Mouse (Mus musculus): ENCODE measurements around the gene Ccdc173. TPM values are rescaled to one million over a fixed set of nuclear protein-coding genes. Genes with fewer than 3 reads are reported as not detected.

Ccdc173 gene
- polyA plus RNA-seq, 1 experiment: 19.2 TPM

DNA sequence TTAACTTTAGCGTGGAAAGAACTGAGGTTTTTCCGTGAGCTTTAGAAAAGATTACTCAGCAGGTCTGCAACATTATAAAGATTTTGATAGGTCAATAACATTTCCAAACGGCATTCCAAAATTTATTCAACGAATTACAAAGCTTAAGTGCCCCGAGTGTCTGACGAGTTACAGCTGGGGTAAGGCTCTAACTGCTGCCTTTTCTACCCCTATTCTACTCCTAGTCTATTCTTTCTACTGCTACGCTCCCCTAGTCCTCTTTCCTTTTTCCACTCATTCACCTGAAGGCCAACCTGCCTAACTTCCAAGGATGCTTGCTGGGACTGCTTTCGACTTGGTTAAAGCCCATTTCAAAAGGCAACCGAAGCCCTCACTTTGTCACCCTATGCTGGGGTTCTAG lies 401 bp downstream of the Ccdc173 start:
- H3K27me3 ChIP-seq (ENCODE audit: control insufficient read depth, insufficient read depth, low read length): no peaks in the 10 kb centered on the region
- peaks cover 2% of the 10 kb centered on the region for H3K4me1 ChIP-seq (ENCODE audit: control insufficient read depth, insufficient read depth, low read length)
- peak overlapping the region; percentile 89 for H3K4me3 ChIP-seq (ENCODE audit: control insufficient read depth, low read depth, low read length)
- H3K27ac ChIP-seq (ENCODE audit: control insufficient read depth, insufficient read depth, low read depth, low read length): peak overlapping the region; percentile 91
- no peak for TF ChIP-seq POLR2A (IDR thresholded peaks at IDR 0.05; ENCODE audit: control insufficient read depth, low read depth, low read length)
- no peak for TF ChIP-seq CTCF (IDR thresholded peaks at IDR 0.05; ENCODE audit: control insufficient read depth, insufficient read depth, insufficient replicate concordance, low read depth, low read length)
- peaks cover 3% of the 10 kb centered on the region for H3K36me3 ChIP-seq (ENCODE audit: control insufficient read depth, insufficient read depth, low read length)

DNA sequence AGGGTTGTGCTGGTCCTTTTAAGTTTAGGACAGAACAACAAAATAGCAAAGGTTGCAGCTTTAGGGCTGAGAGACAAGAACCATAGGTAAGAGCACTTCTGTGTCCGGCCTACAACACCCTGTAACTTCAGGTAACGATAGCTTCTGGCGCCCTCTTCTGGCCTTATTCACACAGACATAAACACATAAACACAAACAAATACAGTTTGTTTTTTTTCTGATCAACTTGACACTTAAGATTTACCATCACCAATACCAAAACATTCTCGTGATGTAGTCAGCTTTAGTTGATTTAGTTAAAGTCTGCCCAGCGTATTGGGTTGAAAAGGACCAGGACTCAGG lies 10.6 kb downstream of the Ccdc173 start:
- Histone ChIP-seq H3K27me3 (ENCODE audit: control insufficient read depth, insufficient read depth, low read length) (no peaks in the 10 kb centered on the region), H3K4me3 (ENCODE audit: control insufficient read depth, low read depth, low read length) (no peak overlapping the region), H3K36me3 (ENCODE audit: control insufficient read depth, insufficient read depth, low read length) (peaks cover 2% of the 10 kb centered on the region), H3K27ac (ENCODE audit: control insufficient read depth, insufficient read depth, low read depth, low read length) (no peak overlapping the region), H3K4me1 (ENCODE audit: control insufficient read depth, insufficient read depth, low read length) (no peaks in the 10 kb centered on the region)
- TF ChIP-seq POLR2A (IDR thresholded peaks at IDR 0.05; ENCODE audit: control insufficient read depth, low read depth, low read length) (no peak), CTCF (IDR thresholded peaks at IDR 0.05; ENCODE audit: control insufficient read depth, insufficient read depth, insufficient replicate concordance, low read depth, low read length) (no peak)

DNA sequence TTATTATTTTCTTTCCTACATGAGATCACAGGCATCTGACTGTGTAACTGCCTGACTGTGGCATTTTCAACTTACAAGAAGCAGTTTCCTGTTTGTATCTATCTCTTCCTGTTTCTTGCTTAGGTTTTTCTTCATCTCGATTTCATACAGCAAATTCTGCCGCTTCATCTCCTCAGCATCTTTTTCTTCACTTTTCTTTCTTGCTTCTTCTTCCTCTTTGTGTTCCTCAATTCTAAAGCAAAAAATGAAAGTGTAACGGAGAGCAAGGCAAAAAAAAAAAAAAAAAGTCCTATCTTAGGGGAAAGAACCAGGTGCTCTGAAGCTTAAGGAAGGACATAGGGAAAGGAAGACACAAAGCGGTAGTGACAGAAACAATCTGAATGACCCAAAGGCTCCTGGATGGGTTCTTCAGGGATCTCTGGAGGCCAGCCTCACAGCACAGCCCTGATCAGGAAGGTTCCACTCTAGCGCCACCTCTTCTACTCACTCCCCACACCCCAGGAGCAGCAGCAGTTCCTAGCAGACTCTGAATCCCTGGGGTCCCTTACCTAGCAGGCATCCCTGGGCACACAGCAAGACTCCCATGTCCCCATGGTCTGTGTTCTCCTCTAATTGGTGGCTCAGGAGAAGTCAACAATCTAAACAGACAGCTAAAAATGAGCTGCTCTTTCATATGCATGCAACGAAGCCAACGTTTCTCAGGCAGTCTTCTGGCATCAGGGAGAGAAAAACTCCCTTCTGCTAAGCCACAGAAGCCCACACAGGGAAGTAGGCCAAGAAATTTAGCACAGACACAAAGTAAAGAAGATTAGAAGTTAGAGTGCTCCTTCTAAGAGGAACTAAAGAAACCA lies 11.2 kb downstream of the Ccdc173 start:
- Histone ChIP-seq H3K36me3 (ENCODE audit: control insufficient read depth, insufficient read depth, low read length) (peaks cover 2% of the 10 kb centered on the region), H3K4me1 (ENCODE audit: control insufficient read depth, insufficient read depth, low read length) (no peaks in the 10 kb centered on the region), H3K4me3 (ENCODE audit: control insufficient read depth, low read depth, low read length) (no peak overlapping the region), H3K27me3 (ENCODE audit: control insufficient read depth, insufficient read depth, low read length) (no peaks in the 10 kb centered on the region), H3K27ac (ENCODE audit: control insufficient read depth, insufficient read depth, low read depth, low read length) (no peak overlapping the region)
- TF ChIP-seq CTCF (IDR thresholded peaks at IDR 0.05; ENCODE audit: control insufficient read depth, insufficient read depth, insufficient replicate concordance, low read depth, low read length) (no peak), POLR2A (IDR thresholded peaks at IDR 0.05; ENCODE audit: control insufficient read depth, low read depth, low read length) (no peak)

DNA sequence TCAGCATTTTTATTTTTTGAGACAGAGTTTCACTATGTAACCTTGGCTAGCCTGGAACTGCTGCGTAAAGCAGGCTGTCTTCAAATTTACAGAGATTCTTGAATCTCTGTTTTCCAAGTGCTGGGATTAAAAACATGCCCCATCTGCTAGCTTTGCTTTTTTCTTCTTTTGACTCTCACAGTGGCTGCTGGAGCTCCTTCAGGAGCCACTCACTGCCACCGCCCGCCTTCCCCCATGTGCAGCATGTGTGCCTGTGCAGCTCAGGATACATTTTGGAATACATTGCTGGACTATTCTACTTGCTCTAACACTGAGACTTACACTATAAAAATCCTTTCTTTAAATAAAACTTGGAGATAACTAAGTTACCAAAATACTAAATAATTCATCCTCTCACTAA lies 16.0 kb downstream of the Ccdc173 start:
- TF ChIP-seq POLR2A (IDR thresholded peaks at IDR 0.05; ENCODE audit: control insufficient read depth, low read depth, low read length): no peak
- Histone ChIP-seq H3K27me3 (ENCODE audit: control insufficient read depth, insufficient read depth, low read length) (no peaks in the 10 kb centered on the region), H3K36me3 (ENCODE audit: control insufficient read depth, insufficient read depth, low read length) (peaks cover 2% of the 10 kb centered on the region), H3K4me1 (ENCODE audit: control insufficient read depth, insufficient read depth, low read length) (no peaks in the 10 kb centered on the region), H3K4me3 (ENCODE audit: control insufficient read depth, low read depth, low read length) (no peak overlapping the region), H3K27ac (ENCODE audit: control insufficient read depth, insufficient read depth, low read depth, low read length) (no peak overlapping the region)

DNA sequence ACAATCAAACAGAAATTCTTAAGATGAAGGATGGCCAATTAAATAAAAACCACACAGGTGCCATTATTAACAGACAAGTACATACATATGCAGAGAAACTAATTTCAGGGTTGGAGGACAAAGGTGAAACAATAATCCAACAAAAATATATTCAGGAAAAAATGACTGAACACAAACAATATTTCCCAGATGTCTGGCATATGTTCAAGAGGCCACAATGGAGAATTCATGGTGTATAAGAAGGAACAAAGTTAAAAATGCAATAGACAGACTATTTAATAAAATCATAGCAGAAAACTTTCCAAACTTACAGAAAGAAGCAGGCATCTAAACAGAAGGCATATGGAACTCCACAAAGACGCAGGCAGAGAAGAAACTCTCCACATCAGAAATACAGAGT lies 24.7 kb downstream of the Ccdc173 start:
- H3K4me1 ChIP-seq (ENCODE audit: control insufficient read depth, insufficient read depth, low read length): no peaks in the 10 kb centered on the region
- H3K36me3 ChIP-seq (ENCODE audit: control insufficient read depth, insufficient read depth, low read length): no peaks in the 10 kb centered on the region
- H3K27ac ChIP-seq (ENCODE audit: control insufficient read depth, insufficient read depth, low read depth, low read length): no peak overlapping the region
- TF ChIP-seq POLR2A (IDR thresholded peaks at IDR 0.05; ENCODE audit: control insufficient read depth, low read depth, low read length) (no peak), CTCF (IDR thresholded peaks at IDR 0.05; ENCODE audit: control insufficient read depth, insufficient read depth, insufficient replicate concordance, low read depth, low read length) (no peak)
- no peak overlapping the region for H3K4me3 ChIP-seq (ENCODE audit: control insufficient read depth, low read depth, low read length)
- no peaks in the 10 kb centered on the region for H3K27me3 ChIP-seq (ENCODE audit: control insufficient read depth, insufficient read depth, low read length)

DNA sequence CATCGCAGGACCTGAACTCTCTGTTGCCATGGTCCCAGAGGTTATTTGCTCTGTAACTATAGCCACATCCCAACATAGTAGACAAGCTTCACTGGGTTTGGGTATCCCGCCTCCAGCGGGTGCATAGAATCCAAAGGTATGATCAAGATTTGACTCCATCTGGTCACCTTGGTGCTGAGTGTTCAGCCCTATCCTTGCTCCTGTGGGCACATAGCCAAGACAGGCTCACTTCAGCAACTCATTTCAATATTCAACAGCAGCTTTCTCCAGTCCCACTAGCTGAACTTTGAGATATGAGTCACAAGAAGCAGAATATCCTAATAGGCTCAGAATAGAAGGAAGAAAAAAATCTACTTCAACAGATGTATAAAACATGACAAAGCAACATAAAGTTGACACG lies 26.0 kb downstream of the Ccdc173 start:
- Histone ChIP-seq H3K36me3 (ENCODE audit: control insufficient read depth, insufficient read depth, low read length) (no peaks in the 10 kb centered on the region), H3K27me3 (ENCODE audit: control insufficient read depth, insufficient read depth, low read length) (no peaks in the 10 kb centered on the region), H3K4me3 (ENCODE audit: control insufficient read depth, low read depth, low read length) (no peak overlapping the region), H3K4me1 (ENCODE audit: control insufficient read depth, insufficient read depth, low read length) (no peaks in the 10 kb centered on the region), H3K27ac (ENCODE audit: control insufficient read depth, insufficient read depth, low read depth, low read length) (no peak overlapping the region)
- TF ChIP-seq POLR2A (IDR thresholded peaks at IDR 0.05; ENCODE audit: control insufficient read depth, low read depth, low read length) (no peak), CTCF (IDR thresholded peaks at IDR 0.05; ENCODE audit: control insufficient read depth, insufficient read depth, insufficient replicate concordance, low read depth, low read length) (no peak)

DNA sequence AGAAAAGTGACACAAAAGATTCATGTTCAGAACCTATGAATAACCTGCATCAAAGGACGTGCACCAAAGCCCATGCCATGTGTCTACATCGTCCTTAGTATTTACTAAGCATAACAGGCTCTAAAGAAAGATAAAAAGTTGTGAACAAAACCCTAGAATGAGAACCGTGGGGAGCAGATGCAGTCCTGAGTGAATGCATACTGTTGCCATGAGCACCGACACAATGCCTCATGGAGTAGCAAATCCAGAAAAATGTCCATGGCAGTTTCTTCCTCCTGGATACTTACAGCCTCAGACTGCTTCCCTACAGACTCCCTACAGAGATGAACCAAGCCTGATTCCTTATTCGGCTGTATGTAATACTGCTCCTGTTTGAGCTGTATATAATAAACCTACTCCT lies 28.4 kb downstream of the Ccdc173 start:
- Histone ChIP-seq H3K4me3 (ENCODE audit: control insufficient read depth, low read depth, low read length) (no peak overlapping the region), H3K27me3 (ENCODE audit: control insufficient read depth, insufficient read depth, low read length) (no peaks in the 10 kb centered on the region), H3K36me3 (ENCODE audit: control insufficient read depth, insufficient read depth, low read length) (no peaks in the 10 kb centered on the region), H3K27ac (ENCODE audit: control insufficient read depth, insufficient read depth, low read depth, low read length) (no peak overlapping the region), H3K4me1 (ENCODE audit: control insufficient read depth, insufficient read depth, low read length) (no peaks in the 10 kb centered on the region)
- TF ChIP-seq CTCF (IDR thresholded peaks at IDR 0.05; ENCODE audit: control insufficient read depth, insufficient read depth, insufficient replicate concordance, low read depth, low read length) (no peak), POLR2A (IDR thresholded peaks at IDR 0.05; ENCODE audit: control insufficient read depth, low read depth, low read length) (no peak)
